Mouse (Mus musculus) ES-E14 (cell line): Measurements from ENCODE around the gene Hmcn1.
A peak's percentile ranks its signal among the peaks of the same experiment; 100 is the strongest.

ENCODE experiments used
- ZC3H11A ChIP-seq: IDR thresholded peaks from 2 replicates; pipeline ENCODE4 v1.6.1; 2012; ENCODE audit warnings: low read depth, mild to moderate bottlenecking, inconsistent platforms, low read length, borderline replicate concordance
- ZNF384 ChIP-seq: IDR thresholded peaks from 2 replicates; pipeline ENCODE4 v1.6.1; 2012; ENCODE audit warnings: low read depth, low read length, inconsistent platforms

DNA sequence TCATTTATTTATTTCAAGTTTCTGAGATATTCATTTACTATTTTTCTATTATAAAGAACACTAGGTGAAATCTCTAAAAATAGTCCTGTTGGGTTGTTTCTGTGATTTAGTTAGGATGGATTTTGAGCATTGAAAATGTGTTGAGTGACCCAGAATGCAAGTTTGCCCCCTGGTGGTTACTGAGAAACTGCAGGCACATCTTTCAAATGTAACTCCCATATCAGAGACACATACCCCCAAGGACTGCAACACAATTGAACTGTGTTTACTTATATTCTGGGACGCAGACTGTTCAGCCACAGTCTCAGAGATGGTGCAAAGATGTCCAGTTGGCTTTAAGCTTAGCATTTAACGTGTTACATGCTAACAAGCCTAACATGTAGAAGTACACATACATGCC, 402.0 kb downstream of the Hmcn1 start:
- TF ChIP-seq ZC3H11A (0 out of 2 replicates have a peak, but pooled peaks have one; percentile 15), ZNF384 (no peak)
